Mouse (Mus musculus): ENCODE data around the gene Cited4.

Gene Cited4

DNA sequence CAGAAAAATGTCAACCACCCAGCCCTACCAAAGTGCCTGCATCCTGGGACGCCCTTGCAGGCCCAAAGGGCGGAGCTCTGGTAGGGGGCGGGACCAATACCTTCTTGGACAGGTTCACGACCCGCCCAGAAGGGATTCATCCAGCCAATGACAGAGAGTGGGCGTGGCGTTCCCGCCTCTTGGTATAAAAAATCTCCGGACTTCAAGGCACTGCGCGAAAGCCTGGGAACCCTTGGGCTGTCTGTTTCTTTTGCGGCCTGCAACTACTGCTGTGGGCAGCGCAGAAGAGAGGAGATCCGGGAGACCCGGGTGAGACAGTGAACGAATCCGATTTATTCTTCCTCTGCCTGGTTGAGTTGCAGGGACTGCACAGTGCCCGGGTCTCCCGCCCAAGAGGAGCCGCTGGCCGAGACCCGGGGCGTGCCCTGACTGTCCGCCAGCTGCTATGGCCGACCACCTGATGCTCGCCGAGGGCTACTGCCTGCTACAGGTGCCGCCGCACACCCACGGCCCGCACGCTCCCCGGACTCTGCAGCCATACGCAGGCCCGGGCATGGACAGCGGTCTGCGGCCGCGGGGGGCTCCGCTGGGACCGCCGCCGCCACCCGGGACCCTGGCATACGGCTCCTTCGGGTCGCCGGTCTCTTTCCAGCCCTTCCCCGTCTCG is at the start of gene Cited4:
TSS of gene Cited4 (plus strand) at position 215 of the 667 bp plus-strand sequence.
- peak; percentile 70 for DNase-seq (ENCODE audit: low spot score in 2 of 2)

DNA sequence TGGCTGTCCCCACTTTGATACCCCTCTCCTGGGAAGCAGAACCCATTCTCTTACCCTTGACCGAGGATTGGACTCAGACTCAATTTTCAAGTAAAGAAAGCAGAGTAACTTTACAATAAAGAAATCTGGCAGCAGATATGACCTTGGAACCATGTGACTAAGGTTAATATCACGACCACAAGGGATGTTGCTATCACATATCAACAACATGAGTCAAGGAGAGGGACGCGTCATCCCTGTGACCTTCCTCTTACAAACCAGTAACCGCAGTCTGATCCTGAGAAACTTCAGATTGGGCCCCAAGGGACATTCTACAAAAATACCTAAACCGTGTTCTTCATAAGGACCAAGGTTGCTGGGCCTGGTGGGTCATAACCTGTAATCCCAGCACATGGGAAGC is 38.6 kb upstream of the Cited4 start:
- no peak for DNase-seq (ENCODE audit: low spot score in 2 of 2)

DNA sequence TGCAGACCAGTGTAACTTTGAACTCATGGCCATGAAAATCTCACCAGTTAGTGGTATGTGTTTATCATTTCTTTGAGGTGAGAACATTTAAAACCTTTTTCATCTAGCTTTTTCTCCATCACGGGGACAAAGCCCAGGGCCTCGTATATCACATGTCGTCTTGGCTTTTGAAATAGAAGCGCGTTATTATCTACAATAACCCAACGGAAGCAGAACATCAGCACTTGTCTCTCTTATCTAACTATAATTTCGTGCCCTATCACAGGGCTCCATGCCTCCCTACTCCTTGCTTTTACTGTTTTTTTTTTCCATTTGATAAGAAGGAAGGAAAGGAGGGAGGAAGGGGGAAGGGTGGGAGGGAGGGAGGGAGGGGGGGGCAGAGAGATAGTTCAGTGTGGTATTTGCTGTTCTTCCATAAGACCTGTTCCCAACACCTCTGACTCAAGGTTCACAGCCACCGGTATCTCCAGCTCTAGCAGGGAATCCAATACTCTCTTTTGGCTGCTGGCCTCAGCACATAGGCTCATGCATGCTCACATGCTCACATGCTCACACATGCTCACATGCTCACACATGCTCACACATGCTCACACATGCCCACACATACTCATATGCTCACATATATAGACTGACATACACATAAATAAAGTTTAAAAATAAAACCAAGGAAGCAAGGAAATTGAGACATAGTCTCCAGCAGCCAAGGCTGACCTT is 36.0 kb upstream of the Cited4 start:
- DNase-seq (ENCODE audit: low spot score in 2 of 2), result no peak

DNA sequence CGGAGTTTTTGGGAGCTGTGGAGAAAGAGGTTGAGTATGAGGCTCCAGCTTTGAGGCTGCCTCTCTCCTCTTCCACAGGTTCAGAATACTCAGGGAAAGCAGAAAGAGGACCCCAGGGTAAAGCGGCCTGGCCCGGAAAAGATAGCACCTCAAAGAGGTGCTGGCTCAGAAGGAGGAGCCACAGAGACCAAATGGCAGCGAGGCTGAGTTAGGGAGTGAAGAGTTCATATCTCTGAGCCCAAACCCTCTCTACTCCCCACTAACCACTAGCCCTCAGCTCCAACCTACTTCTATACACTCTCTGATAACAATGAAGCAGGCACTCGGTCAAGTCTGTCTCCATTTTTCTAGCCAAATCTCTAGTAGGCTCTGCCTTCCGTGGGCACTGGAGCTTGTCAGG is 34.5 kb upstream of the Cited4 start:
- no peak for DNase-seq (ENCODE audit: low spot score in 2 of 2)

DNA sequence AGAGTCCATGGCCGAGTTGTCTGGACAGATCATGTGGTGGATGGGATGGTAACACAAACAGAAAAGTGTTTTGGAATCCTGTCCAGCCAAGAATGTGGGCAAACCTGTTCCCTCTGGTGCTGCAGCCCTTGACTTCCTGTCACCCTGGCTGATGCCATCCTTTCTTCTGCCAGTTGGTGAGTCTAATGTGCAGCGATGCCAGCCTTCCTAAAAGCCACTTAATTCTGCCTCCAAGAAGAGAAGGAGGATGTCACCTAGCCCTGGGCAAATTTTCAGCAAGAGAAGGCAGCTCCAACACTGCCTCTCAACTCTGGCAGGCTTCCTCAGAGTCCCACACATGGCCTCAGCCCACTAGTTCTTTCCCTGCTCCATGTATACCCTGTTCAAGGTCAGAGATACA is 31.0 kb upstream of the Cited4 start:
- DNase-seq (ENCODE audit: low spot score in 2 of 2), result no peak

DNA sequence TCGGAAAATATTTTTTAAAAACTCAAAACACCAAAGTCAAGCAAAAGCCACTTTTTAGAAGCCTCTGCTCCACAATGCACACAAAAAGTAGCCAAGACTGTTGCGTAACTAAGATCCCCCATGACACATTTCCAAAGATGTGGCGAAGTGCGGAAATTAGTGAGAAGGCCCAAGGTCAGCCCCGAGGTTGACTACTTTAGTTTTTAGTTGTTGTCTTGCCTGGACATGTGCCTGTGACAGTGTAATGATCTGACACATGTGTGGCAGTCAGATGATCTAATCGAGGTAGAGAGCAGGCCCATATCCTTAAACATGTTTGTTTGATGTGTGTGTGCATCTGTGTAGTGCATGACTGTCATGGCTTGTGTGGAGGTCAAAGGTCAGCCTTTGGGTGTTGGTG is 24.4 kb upstream of the Cited4 start:
- no peak for DNase-seq (ENCODE audit: low spot score in 2 of 2)

GRCm38 (mm10) chr4:120643899-120644298 is 22.5 kb upstream of the Cited4 start:
- no peak for DNase-seq (ENCODE audit: low spot score in 2 of 2)

DNA sequence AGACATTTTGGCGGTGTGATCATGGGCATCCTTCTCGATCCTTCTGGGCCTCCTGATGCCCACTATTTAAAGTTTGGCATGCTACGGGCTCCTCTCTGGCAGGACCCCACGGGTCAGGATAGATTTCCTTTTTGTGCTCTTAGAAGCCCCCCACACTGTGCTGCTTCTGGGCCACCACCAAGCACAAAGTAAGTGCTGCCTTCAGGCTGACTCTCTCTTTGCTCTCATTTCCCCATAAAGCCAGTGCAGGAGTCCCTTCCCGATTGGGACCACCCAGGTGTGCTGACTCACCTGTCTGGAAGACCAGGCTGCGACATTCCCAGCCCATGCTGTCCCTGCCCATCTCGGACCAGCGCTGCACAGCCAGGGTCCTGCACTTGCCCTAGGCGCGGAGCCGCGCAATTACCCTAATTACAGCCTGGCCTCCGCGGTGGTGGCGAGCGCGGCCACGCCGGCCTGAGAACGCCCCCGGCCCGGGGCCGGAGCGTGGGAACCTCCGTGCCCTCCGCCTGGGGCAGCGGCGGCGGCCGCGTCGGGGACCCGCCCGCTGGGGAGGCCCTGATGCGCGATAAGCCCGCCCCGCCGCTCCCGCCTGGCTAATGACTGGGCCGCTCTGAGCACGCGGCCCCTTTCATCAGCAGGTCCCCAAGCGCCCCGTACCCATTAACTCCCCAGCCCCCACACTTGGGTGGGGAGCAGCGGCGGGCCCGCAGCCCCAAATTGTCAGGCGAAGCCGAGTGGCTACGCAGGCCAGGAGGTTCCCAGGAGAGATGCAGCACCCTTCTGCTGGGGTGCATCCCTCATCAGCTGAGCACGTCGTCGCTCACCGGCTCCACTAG is 16.8 kb upstream of the Cited4 start:
- DNase-seq (ENCODE audit: low spot score in 2 of 2), result peak in 1 of 2 experiments; percentile 40

- DNase-seq (ENCODE audit: low spot score in 2 of 2), result no peak
Observed at GRCm38 (mm10) chr4:120650208-120650592, 16.2 kb upstream of the Cited4 start.

DNA sequence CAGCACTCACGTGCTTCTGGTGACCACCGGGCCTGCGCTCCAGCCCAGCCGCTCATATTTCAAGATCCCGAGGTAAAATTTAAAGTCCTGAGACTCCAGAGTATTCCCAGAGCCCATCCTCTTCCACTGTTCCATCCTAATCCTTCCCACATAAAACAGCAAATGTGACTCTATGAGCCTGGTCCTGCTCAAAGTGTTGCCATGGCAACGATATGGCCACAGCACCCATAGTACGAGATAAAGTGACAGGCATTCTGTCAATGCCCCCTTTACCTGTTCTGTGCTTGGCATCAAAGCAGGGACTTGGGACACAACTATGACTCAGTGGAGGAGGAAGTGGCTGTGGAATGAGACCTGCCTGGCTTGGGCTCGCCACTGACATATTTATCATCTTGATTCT is 10.5 kb upstream of the Cited4 start:
- DNase-seq (ENCODE audit: low spot score in 2 of 2), result no peak

GRCm38 (mm10) chr4:120660485-120660884 is 5.9 kb upstream of the Cited4 start:
- DNase-seq (ENCODE audit: low spot score in 2 of 2), result no peak

DNA sequence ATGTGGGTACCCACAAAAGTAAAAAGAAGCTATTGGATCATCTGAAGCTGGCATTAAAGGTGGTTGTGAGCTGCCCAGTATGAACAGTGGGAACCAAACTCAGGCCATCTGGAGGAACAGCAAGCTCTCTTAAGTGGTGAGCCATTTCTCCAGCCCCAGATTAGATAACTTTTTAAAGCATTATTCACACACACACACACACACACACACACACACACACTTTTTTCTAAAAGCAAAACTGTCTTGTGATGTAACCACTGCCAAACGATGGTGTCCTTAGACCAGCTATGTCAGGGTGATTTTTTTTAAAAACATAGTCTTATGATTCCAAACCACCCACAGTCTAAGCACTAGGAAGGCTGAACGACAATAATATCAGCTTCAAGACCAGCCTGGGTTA is 1.8 kb upstream of the Cited4 start:
- DNase-seq (ENCODE audit: low spot score in 2 of 2), result no peak

GRCm38 (mm10) chr4:120665144-120665700 is 1.1 kb upstream of the Cited4 start:
- DNase-seq (ENCODE audit: low spot score in 2 of 2), result no peak

DNA sequence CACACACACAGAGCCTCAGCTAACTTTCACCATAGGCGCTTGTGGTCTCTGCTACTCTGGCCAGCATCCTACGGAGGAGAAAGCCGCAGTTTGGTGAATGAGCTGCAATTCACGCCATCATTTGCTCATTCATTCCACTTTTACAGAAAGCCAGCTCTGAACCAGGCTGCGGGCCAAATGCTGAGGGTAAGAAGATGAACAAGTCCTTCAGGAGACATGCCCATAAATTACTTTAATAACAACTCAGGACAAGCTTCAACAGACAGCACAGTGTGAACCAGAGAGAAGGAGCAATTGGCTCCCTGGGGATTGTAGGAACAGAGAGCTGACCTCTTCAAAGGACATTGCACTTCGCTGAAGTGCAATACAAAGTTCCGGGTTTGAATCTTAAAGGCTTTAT is 590 bp upstream of the Cited4 start:
- DNase-seq (ENCODE audit: low spot score in 2 of 2), result no peak

- peak in 1 of 2 experiments; percentile 15 for DNase-seq (ENCODE audit: low spot score in 2 of 2)
Observed at GRCm38 (mm10) chr4:120667045-120667501, 701 bp downstream of the Cited4 start.

DNA sequence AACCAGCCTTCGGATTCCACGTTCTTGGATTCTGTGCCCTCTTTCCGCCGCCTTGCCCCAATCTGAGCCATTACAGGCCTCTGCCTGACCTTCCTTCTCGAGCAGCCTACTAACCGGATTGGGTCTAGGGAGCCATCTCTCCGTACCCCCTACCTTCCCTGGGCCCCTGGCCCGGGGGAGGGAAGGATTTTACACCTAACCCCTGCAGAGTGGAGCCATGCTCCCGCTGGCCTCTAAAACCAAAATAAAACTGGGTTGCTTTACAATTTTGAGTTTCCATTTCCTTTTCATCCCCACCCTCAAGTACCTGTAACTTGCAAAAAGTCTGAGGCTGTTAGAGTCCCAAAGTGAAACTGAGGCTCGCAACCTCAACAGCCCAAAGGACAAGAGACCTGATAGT is 1.2 kb downstream of the Cited4 start:
- DNase-seq (ENCODE audit: low spot score in 2 of 2), result no peak

DNA sequence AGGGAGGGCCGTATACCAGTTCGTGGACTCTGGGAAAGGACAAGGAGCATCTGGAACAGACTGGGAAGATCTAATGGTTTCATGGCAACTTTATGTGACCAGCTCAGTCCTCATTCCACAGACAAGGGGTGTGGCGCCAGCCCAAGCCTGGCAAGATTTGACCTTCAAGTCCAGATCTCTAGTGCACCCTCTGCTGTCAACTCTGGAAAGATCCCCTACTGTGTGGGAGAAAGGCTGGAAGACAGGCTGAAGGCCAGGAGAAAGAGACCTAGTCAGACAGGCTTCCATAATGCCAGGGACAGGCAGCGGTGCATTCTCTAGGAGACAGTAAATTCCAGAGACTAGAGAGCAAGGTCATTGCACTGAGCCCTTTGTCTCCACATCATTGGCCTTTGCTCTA is 2.2 kb downstream of the Cited4 start:
- no peak for DNase-seq (ENCODE audit: low spot score in 2 of 2)

- DNase-seq (ENCODE audit: low spot score in 2 of 2), result no peak
Observed at GRCm38 (mm10) chr4:120669585-120669984, 3.2 kb downstream of the Cited4 start.

GRCm38 (mm10) chr4:120671046-120671445 is 4.7 kb downstream of the Cited4 start:
- DNase-seq (ENCODE audit: low spot score in 2 of 2), result no peak

DNA sequence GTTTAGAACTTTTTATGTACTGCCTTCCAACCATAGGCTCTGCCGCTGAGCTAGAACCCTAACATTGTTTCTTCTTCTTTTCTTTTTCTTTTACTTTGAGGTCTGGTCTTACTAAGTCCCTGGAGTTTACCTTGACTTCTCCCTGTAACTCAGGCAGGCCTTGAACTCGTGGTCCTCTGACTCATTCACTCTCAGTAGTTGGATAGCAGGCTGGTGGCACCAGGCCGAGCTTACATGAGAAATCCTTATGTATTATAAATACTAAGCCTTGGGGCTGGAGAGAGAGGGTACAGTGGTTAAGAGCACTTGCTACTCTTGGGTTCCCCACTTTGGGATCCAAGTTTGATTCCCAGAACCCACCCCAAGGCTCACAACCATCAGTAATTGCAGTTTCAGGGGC is 7.2 kb downstream of the Cited4 start:
- no peak for DNase-seq (ENCODE audit: low spot score in 2 of 2)

DNA sequence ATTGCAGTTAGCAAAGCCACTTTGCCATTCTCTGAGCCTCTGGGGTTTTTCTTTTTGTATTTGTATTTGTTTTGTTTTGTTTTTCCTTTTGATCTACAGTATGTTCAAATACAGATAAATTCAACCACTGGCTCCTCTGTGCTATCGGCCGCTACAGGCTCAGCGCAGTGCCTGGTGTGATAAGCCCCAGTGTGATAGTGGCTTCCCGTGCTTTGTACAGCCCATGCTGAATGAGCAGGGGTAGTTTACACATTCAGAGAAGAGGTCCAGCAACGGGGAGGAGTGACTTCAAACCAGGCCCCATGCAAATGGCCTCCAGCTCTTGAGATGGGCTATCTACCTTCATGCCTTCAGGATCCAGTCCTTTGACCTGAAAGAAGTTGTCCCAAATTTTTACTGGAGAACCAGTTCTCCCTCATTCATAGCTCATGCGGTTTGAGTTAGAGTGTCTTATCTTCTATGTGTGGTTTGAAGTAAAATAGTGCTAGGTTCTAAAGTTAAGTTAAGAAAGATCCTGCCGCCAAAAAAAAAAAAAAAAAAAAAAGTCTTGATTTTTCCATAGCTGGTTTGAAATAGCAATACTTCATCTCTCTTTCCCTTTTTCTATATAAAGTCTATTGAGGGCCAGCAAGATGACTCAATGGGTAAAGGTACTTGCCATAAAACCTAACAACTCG is 8.5 kb downstream of the Cited4 start:
- no peak for DNase-seq (ENCODE audit: low spot score in 2 of 2)

DNA sequence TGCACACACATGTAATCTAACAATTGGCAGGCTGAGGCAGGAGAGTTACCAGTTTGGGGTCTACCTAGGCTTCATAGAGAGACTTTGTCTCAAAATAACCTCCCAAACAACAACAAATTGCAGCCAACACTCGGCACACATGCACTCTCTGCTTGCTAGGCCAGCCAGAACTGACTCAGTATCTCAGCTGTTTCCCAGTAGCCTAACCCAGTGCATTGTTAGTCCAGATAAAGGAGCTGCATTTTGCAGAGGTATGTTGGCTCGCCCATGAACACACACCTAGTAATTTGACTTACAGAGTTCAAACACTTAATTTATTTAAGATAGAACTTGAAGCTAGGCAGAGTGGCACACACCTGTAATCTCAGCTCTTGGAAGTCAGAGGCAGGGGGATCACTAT is 9.3 kb downstream of the Cited4 start:
- no peak for DNase-seq (ENCODE audit: low spot score in 2 of 2)

All from frontal cortex, postnatal 25 days (tissue).